Mouse (Mus musculus): Measurements from ENCODE around the gene Cacna1a.
A peak's percentile ranks its signal among the peaks of the same experiment; 100 is the strongest.
"Not testable (repeated sequence)": the region's sequence is repeated elsewhere in the genome, so short reads cannot be mapped to it uniquely, and the experiment has no call there.

Cacna1a gene

GRCm38 (mm10) chr8:84664566-84665384, 276.5 kb downstream of the Cacna1a start:
- peak; percentile 80 for DNase-seq

- DNase-seq, result no peak
Measured at GRCm38 (mm10) chr8:84665385-84665893, 277.2 kb downstream of the Cacna1a start.

- DNase-seq, result no peak
Measured at GRCm38 (mm10) chr8:84668081-84668480, 279.8 kb downstream of the Cacna1a start.

GRCm38 (mm10) chr8:84668731-84669485, 280.7 kb downstream of the Cacna1a start:
- no peak for DNase-seq

GRCm38 (mm10) chr8:84670295-84671006, 282.2 kb downstream of the Cacna1a start:
- DNase-seq, result not testable (repeated sequence)

GRCm38 (mm10) chr8:84677305-84677704, 289.1 kb downstream of the Cacna1a start:
- no peak for DNase-seq

GRCm38 (mm10) chr8:84681476-84681875, 293.2 kb downstream of the Cacna1a start:
- no peak for DNase-seq

GRCm38 (mm10) chr8:84682257-84682656, 294.0 kb downstream of the Cacna1a start:
- no peak for DNase-seq

- DNase-seq, result no peak
Measured at GRCm38 (mm10) chr8:84684537-84684936, 296.3 kb downstream of the Cacna1a start.

- DNase-seq, result peak; percentile 64
Measured at GRCm38 (mm10) chr8:84686191-84687002, 298.2 kb downstream of the Cacna1a start, which contains the start of gene Trmt1. Gene Trmt1, plus strand, starts transcription at chr8:84686307.

GRCm38 (mm10) chr8:84687003-84687704, 298.9 kb downstream of the Cacna1a start:
- DNase-seq, result peak; percentile 67

- DNase-seq, result peak; percentile 94
Measured at GRCm38 (mm10) chr8:84687705-84688100, 299.5 kb downstream of the Cacna1a start, which contains the start of gene Nacc1. Gene Nacc1, minus strand, starts transcription at chr8:84687862.

GRCm38 (mm10) chr8:84689091-84689915, 301.1 kb downstream of the Cacna1a start:
- DNase-seq, result peak; percentile 85

Measured in thymus, postnatal 4 days (tissue).